Mouse (Mus musculus) CH12.LX (cell line): ENCODE measurements at regions not wholly inside any gene's neighbourhood (a gene's known extent, or its start where the extent isn't known, plus 50 kb on each side); places are given as distances from the start of the nearest gene placed in this dataset.

ENCODE experiments used
- DNase-seq: peaks from one replicate; pipeline ENCODE4 v3.0.0-alpha.2; 2013; ENCODE audit errors: extremely low read depth
- H3K27ac ChIP-seq: 2 replicates; pipeline ENCODE4 v1.5.1; 2012; ENCODE audit warnings: low read depth, mild to moderate bottlenecking, control low read depth, moderate library complexity; ENCODE audit not compliant: insufficient read depth
- H3K27me3 ChIP-seq: replicated peaks from 2 replicates; pipeline ENCODE3; 2012; ENCODE audit warnings: inconsistent platforms
- H3K36me3 ChIP-seq, 2 experiments: replicated peaks in 1 of 2; 2 replicates each; pipeline versions ENCODE3 to v1.6.1; 2012; ENCODE audit warnings: inconsistent platforms in 1 of 2, low read length in 1 of 2, mild to moderate bottlenecking in 1 of 2, mixed read lengths in 1 of 2, moderate library complexity in 1 of 2; ENCODE audit not compliant: control insufficient read depth in 1 of 2, insufficient read depth in 1 of 2
- H3K4me1 ChIP-seq, 2 experiments: 2 replicates each; pipeline ENCODE4 v1.6.1; 2012; ENCODE audit warnings: inconsistent platforms in 1 of 2, moderate library complexity in 1 of 2; ENCODE audit not compliant: insufficient read depth in 2 of 2, control insufficient read depth in 1 of 2
- H3K4me2 ChIP-seq: 2 replicates; pipeline ENCODE4 v1.6.1; 2012; ENCODE audit warnings: low read depth, mild to moderate bottlenecking, control low read depth; ENCODE audit not compliant: poor library complexity, insufficient read depth, severe bottlenecking
- H3K4me3 ChIP-seq, 3 experiments: fragments of 150-350 bp in 1 of 3; sonication (generic) in 1 of 3; replicated peaks in 1 of 3; 2 replicates each; pipeline versions ENCODE3 to v1.5.1; 2011 to 2012; ENCODE audit warnings: low read depth in 2 of 3, low read length in 2 of 3, mild to moderate bottlenecking in 2 of 3, moderate library complexity in 2 of 3, control low read depth in 1 of 3, improper control_type of control experiment in 1 of 3, inconsistent platforms in 1 of 3, mixed read lengths in 1 of 3; ENCODE audit not compliant: poor library complexity in 1 of 3
- H3K79me2 ChIP-seq: replicated peaks from 2 replicates; pipeline ENCODE4 v1.6.1; 2012; ENCODE audit warnings: mild to moderate bottlenecking, moderate library complexity; ENCODE audit not compliant: control insufficient read depth, poor library complexity, insufficient read depth, severe bottlenecking; ENCODE audit errors: extremely low read depth
- H3K9ac ChIP-seq: 2 replicates; pipeline ENCODE4 v1.6.1; 2012; ENCODE audit warnings: low read depth, mild to moderate bottlenecking, control low read depth, moderate library complexity; ENCODE audit not compliant: insufficient read depth
- H3K9me3 ChIP-seq: replicated peaks from 2 replicates; pipeline ENCODE3; 2012; ENCODE audit warnings: low read length, inconsistent platforms, mixed read lengths
- CHD2 ChIP-seq: IDR thresholded peaks from 2 replicates; pipeline ENCODE4 v1.6.1; 2011; ENCODE audit warnings: low read length, improper control_type of control experiment
- CTCF ChIP-seq, 2 experiments: IDR thresholded peaks in 1 of 2; conservative IDR thresholded peaks in 1 of 2; 2 replicates each; pipeline ENCODE4 v1.5.1; 2011 to 2012; ENCODE audit warnings: low read depth in 2 of 2, low read length in 2 of 2, improper control_type of control experiment in 1 of 2, inconsistent platforms in 1 of 2, mild to moderate bottlenecking in 1 of 2, moderate library complexity in 1 of 2
- E2F4 ChIP-seq: IDR thresholded peaks from 2 replicates; pipeline ENCODE4 v1.6.1; 2011; ENCODE audit warnings: low read depth, low read length, improper control_type of control experiment; ENCODE audit not compliant: insufficient replicate concordance
- ELF1 ChIP-seq: IDR thresholded peaks from 2 replicates; pipeline ENCODE4 v1.6.1; 2014; ENCODE audit warnings: low read depth, mild to moderate bottlenecking, inconsistent platforms, low read length, improper control_type of control experiment
- EP300 ChIP-seq: IDR thresholded peaks from 2 replicates; pipeline ENCODE4 v1.6.1; 2011; ENCODE audit warnings: low read length, improper control_type of control experiment
- ETS1 ChIP-seq: conservative IDR thresholded peaks from 2 replicates; pipeline ENCODE4 v1.6.1; 2012; ENCODE audit warnings: low read depth, mild to moderate bottlenecking, inconsistent platforms, low read length, improper control_type of control experiment, moderate library complexity
- GABPA ChIP-seq: IDR thresholded peaks from 2 replicates; pipeline ENCODE4 v1.6.1; 2012; ENCODE audit warnings: low read depth, low read length, improper control_type of control experiment, inconsistent platforms; ENCODE audit not compliant: insufficient replicate concordance
- IRF4 ChIP-seq: IDR thresholded peaks from 2 replicates; pipeline ENCODE4 v1.6.1; 2014; ENCODE audit warnings: low read depth, mild to moderate bottlenecking, inconsistent platforms, low read length, improper control_type of control experiment
- MEF2A ChIP-seq: IDR thresholded peaks from 2 replicates; pipeline ENCODE4 v1.6.1; 2014; ENCODE audit warnings: low read depth, mild to moderate bottlenecking, inconsistent platforms, low read length, improper control_type of control experiment, borderline replicate concordance
- PAX5 ChIP-seq: IDR thresholded peaks from 2 replicates; pipeline ENCODE4 v1.6.1; 2012; ENCODE audit warnings: low read length, inconsistent platforms, mixed read lengths
- RAD21 ChIP-seq: IDR thresholded peaks from 2 replicates; pipeline ENCODE4 v1.6.1; 2011; ENCODE audit warnings: low read depth, mild to moderate bottlenecking, low read length, improper control_type of control experiment, moderate library complexity
- RCOR1 ChIP-seq: conservative IDR thresholded peaks from 2 replicates; pipeline ENCODE4 v1.6.1; 2012; ENCODE audit warnings: low read depth, mild to moderate bottlenecking, inconsistent platforms, low read length, improper control_type of control experiment
- SIN3A ChIP-seq: IDR thresholded peaks from 2 replicates; pipeline ENCODE4 v1.6.1; 2012; ENCODE audit warnings: low read length, improper control_type of control experiment, inconsistent platforms
- TCF12 ChIP-seq: IDR thresholded peaks from 2 replicates; pipeline ENCODE4 v1.6.1; 2014; ENCODE audit warnings: low read depth, mild to moderate bottlenecking, inconsistent platforms, low read length, improper control_type of control experiment
- USF1 ChIP-seq: IDR thresholded peaks from 2 replicates; pipeline ENCODE4 v1.6.1; 2014; ENCODE audit warnings: low read depth, mild to moderate bottlenecking, inconsistent platforms, low read length, improper control_type of control experiment
- USF2 ChIP-seq: conservative IDR thresholded peaks from 2 replicates; pipeline ENCODE4 v1.6.1; 2011; ENCODE audit warnings: low read depth, low read length, improper control_type of control experiment
- ZMIZ1 ChIP-seq: IDR thresholded peaks from 2 replicates; pipeline ENCODE4 v1.6.1; 2012; ENCODE audit warnings: low read depth, mild to moderate bottlenecking, inconsistent platforms, low read length, improper control_type of control experiment
- ZNF384 ChIP-seq: IDR thresholded peaks from 2 replicates; pipeline ENCODE4 v1.6.1; 2012; ENCODE audit warnings: low read depth, low read length, improper control_type of control experiment, inconsistent platforms
- dilution Hi-C: fragments of 300-500 bp; cut with MboI; formaldehyde crosslinking; loops from 2 replicates; pipeline ENCODE4 v1.14.3; 2020; ENCODE audit warnings: low sequenced_read_pairs; ENCODE audit not compliant: extremely low pct_unique_long_range_greater_than_20kb, extremely low pct_ligation_motif_present
- in situ Hi-C: fragments of 300-500 bp; cut with MboI; formaldehyde crosslinking; loops from 3 replicates; pipeline ENCODE4 v1.14.3; 2019; ENCODE audit warnings: low sequenced_read_pairs, low pct_ligation_motif_present, low pct_unique_long_range_greater_than_20kb, mixed read lengths

DNA sequence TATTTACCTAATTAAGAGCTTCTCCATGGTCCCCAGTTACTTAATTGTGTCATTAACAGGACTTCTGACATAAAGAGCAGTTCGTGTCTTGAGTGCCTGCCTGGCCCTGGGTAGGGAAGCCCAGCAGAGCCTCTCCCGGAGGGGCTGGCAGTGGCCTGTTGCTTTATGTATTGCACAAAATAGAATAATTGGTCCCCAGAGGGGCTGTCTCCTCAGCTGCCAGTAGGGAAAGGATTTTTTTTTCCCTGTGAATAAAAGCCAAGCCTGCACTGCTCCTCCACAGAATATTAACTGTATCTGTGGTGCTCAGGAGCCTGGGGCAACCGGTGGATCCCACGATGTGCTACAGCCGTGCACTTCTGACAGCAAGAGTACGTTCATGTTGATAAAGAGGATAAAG is 159.8 kb upstream of the Runx1 start:
- Histone ChIP-seq H3K9ac (no peak overlapping the region), H3K79me2 (no peaks in the 10 kb centered on the region), H3K9me3 (peaks cover 4% of the 10 kb centered on the region), H3K27me3 (no peaks in the 10 kb centered on the region), H3K4me2 (no peak overlapping the region), H3K4me1 (no peaks in the 10 kb centered on the region), H3K4me3 (no peak overlapping the region), H3K27ac (no peak overlapping the region), H3K36me3 (no peaks in the 10 kb centered on the region)
- dilution Hi-C loops (no loop called here), in situ Hi-C loops (loop anchor here (25.0 kb wide), 2 partner anchors 423 to 452 kb away; no protein-coding TSS in a partner anchor)
- DNase-seq: no peak
- TF ChIP-seq ZNF384: no peak
- TF ChIP-seq PAX5: no peak
- no peak for TF ChIP-seq RCOR1
- TF ChIP-seq E2F4: no peak
- no peak for TF ChIP-seq CHD2
- TF ChIP-seq RAD21: no peak
- no peak for TF ChIP-seq ELF1
- TF ChIP-seq TCF12: no peak
- no peak for TF ChIP-seq GABPA
- TF ChIP-seq IRF4: no peak
- no peak for TF ChIP-seq SIN3A
- TF ChIP-seq USF2: no peak

DNA sequence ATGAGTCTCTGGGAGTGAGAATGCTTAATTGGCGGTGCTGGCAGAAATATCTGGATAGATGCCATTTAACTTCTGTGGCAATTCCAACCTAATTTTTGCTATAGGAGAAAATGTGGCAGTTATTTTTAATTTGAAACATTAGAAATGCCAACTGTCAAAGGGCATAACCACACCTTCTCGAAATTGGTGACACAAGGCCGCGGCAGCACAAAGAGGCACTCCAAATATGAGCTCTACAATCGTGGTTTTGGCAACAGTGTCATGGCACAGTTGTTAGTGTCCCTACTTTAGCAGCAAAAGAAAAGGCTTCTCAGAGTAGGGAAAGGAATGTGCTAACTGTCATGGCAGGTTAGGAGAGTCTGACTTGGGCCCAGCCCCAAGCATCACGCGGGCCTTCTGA is 157.0 kb upstream of the Runx1 start:
- H3K9me3 ChIP-seq: peaks cover 4% of the 10 kb centered on the region
- H3K27ac ChIP-seq: no peak overlapping the region
- no peaks in the 10 kb centered on the region for H3K79me2 ChIP-seq
- no peak overlapping the region for H3K4me3 ChIP-seq
- no peak overlapping the region for H3K9ac ChIP-seq
- no peak overlapping the region for H3K4me2 ChIP-seq
- no peak for DNase-seq
- H3K36me3 ChIP-seq: no peaks in the 10 kb centered on the region
- peaks cover 0 to 4% of the 10 kb centered on the region in 2 experiments; a peak in 1 of 4 replicates for H3K4me1 ChIP-seq
- dilution Hi-C loops (no loop called here), in situ Hi-C loops (loop anchor here (25.0 kb wide), 2 partner anchors 421 to 454 kb away; no protein-coding TSS in a partner anchor)
- TF ChIP-seq CTCF (conservative IDR thresholded peaks at IDR 0.05 in 1 of 2, IDR thresholded peaks at IDR 0.05 in 1 of 2; ENCODE audit: low read depth in 2 of 2, low read length in 2 of 2) (no peak), E2F4 (no peak), USF1 (no peak), ZMIZ1 (no peak), ZNF384 (no peak), EP300 (no peak), MEF2A (no peak), ETS1 (no peak)
- H3K27me3 ChIP-seq: no peaks in the 10 kb centered on the region
